ENCODE assay signal across 16 mouse cellular contexts in genomic region chr16:32670354-32671124, GRCm38 (mm10). TPM values are rescaled to one million over a fixed set of nuclear protein-coding genes. Genes with fewer than 3 reads are reported as not detected.
A peak's percentile ranks its signal among the peaks of the same experiment; 100 is the strongest.
DNase-seq lines count a peak whose midpoint lies in the region; ATAC-seq and TF ChIP-seq lines count a peak whose summit lies in the region.
"Had no signal": no experiment of that assay in that cellular context is flagged by ENCODE, and none has a peak within 500 bp of the region (broad histone marks: within the 10 kb centered on the region; RNA-seq: fewer than 3 reads in every experiment).

No protein-coding gene starts in this region.

- H3K36me3 ChIP-seq in liver, embryonic 12.5 days, result peaks cover 77% of the 10 kb centered on the region

- TF ChIP-seq CTCF in cerebellum, adult 2 months (IDR thresholded peaks at IDR 0.05; ENCODE audit: borderline replicate concordance, insufficient read depth, low read depth, low read length), result no peak

- 50% methylated on average over 10 of the region's 10 CpGs for WGBS in liver, embryonic 12.5 days (ENCODE audit: insufficient replicate concordance)
- 86% methylated on average over 10 of the region's 10 CpGs for WGBS in cerebellum, adult 2 months

- no peak overlapping the region for H3K4me3 ChIP-seq in liver, embryonic 12.5 days
- H3K4me3 ChIP-seq in cerebellum, adult 2 months (replicated peaks; ENCODE audit: insufficient read depth, low read depth, low read length), result no peak overlapping the region
- H3K4me3 ChIP-seq: embryonic facial prominence, embryonic 10.5 days; intestine, embryonic 15.5 days; midbrain, embryonic 13.5 days; neural tube, embryonic 12.5 days had no signal

- TF ChIP-seq POLR2A in cerebellum, adult 2 months (IDR thresholded peaks at IDR 0.05; ENCODE audit: borderline replicate concordance, insufficient read depth, low read length), result no peak

- H3K4me2 ChIP-seq in liver, embryonic 12.5 days, result peak overlapping the region; percentile 26
- H3K4me2 ChIP-seq: intestine, embryonic 15.5 days; midbrain, embryonic 13.5 days; neural tube, embryonic 12.5 days had no signal

- no peak for ATAC-seq in liver, embryonic 12.5 days
- ATAC-seq in cerebellum, adult (ENCODE audit: insufficient number of reproducible peaks, low FRiP score, low TSS enrichment), result no peak
- ATAC-seq: intestine, embryonic 15.5 days; midbrain, embryonic 13.5 days had no signal

- no peaks in the 10 kb centered on the region for H3K9me3 ChIP-seq in liver, embryonic 12.5 days (replicated peaks)
- H3K9me3 ChIP-seq: embryonic facial prominence, embryonic 10.5 days; intestine, embryonic 15.5 days; midbrain, embryonic 13.5 days; neural tube, embryonic 12.5 days had no signal

- H3K9ac ChIP-seq in liver, embryonic 12.5 days, result peak overlapping the region; percentile 32; the same call in 1 of the 2 replicates
- H3K9ac ChIP-seq: intestine, embryonic 15.5 days; midbrain, embryonic 13.5 days; neural tube, embryonic 12.5 days had no signal

- no peaks in the 10 kb centered on the region for H3K27me3 ChIP-seq in liver, embryonic 12.5 days (replicated peaks)
- no peaks in the 10 kb centered on the region for H3K27me3 ChIP-seq in cerebellum, adult 2 months (ENCODE audit: control insufficient read depth, insufficient read depth, low read length)
- H3K27me3 ChIP-seq: intestine, embryonic 15.5 days; midbrain, embryonic 13.5 days; neural tube, embryonic 12.5 days had no signal

- peak overlapping the region; percentile 67 for H3K27ac ChIP-seq in liver, embryonic 12.5 days
- no peak overlapping the region for H3K27ac ChIP-seq in cerebellum, adult 2 months (ENCODE audit: insufficient read depth, low read length)
- H3K27ac ChIP-seq: embryonic facial prominence, embryonic 10.5 days; intestine, embryonic 15.5 days; midbrain, embryonic 13.5 days; neural tube, embryonic 12.5 days had no signal

- peaks cover 77% of the 10 kb centered on the region for H3K4me1 ChIP-seq in liver, embryonic 12.5 days
- peaks cover 13% of the 10 kb centered on the region; the same call in 1 of the 2 replicates for H3K4me1 ChIP-seq in cerebellum, adult 2 months (ENCODE audit: control insufficient read depth, insufficient read depth, low read length)

- DNase-seq in adrenal gland, adult 2 months, result peak; percentile 56
- DNase-seq in adrenal gland, adult 8-10 months, result no peak
- peak; percentile 48 for DNase-seq in testis, postnatal 10 days (ENCODE audit: low spot score)
- no peak for DNase-seq in testis, postnatal 14 days (ENCODE audit: low spot score)
- DNase-seq in cerebellum, adult 2 months, result no peak
- no peak for DNase-seq in right cerebral cortex, postnatal 25 days
- DNase-seq: cerebellum, adult 9-10 months; gastrocnemius, postnatal 10 days; heart, postnatal 36 days; right cerebral cortex, adult 18-20 months had no signal

RNA-seq across cellular contexts. Expression of gene Tnk2, which starts 26.9 kb away (rescaled TPM):
- total RNA-seq in adrenal gland, adult 2 months (2021), result 10 to 100 TPM; 26.5 to 47.4 TPM
- polyA plus RNA-seq in adrenal gland, adult 2 months (2012; rRNA removed), result 100 and 110 TPM in 2 replicates
- total RNA-seq in adrenal gland, adult 8-10 months (2022), result 10 to 100 TPM; 33.0 to 66.6 (median 48.3) TPM
- 6.3 and 6.6 TPM in 2 replicates for polyA plus RNA-seq in liver, embryonic 12.5 days (2016; fragmentation: Nextera tagmentation; extraction: Ambion mirVana)
- 238 and 239 TPM in 2 replicates for polyA plus RNA-seq in cerebellum, adult 2 months (2012; rRNA removed)

Comparison
In these comparisons a context has a peak if more than half of its experiments do, and no peak if none do; other contexts are left out.
1. DNase-seq: peak in adrenal gland, adult 2 months (single experiment) and testis, postnatal 10 days (single experiment); none in adrenal gland, adult 8-10 months (single experiment), testis, postnatal 14 days (single experiment), cerebellum, adult 2 months (0 of 2) and right cerebral cortex, postnatal 25 days (single experiment).
2. RNA of gene Tnk2, which starts 26.9 kb away (polyA plus RNA-seq): 238 to 239 TPM in cerebellum, adult 2 months and 100 to 110 TPM in adrenal gland, adult 2 months; 6.3 to 6.6 TPM in liver, embryonic 12.5 days; every median in the first group is over 10 times any median in the second.